Mouse (Mus musculus): ENCODE data around the gene D630039A03Rik. TPM values are rescaled to one million over a fixed set of nuclear protein-coding genes. Genes with fewer than 3 reads are reported as not detected.
"Not testable (repeated sequence)": the region's sequence is repeated elsewhere in the genome, so short reads cannot be mapped to it uniquely, and the experiment has no call there.

Gene D630039A03Rik
- polyA plus RNA-seq, 1 experiment from 2014 or later = 0.05 TPM

DNA sequence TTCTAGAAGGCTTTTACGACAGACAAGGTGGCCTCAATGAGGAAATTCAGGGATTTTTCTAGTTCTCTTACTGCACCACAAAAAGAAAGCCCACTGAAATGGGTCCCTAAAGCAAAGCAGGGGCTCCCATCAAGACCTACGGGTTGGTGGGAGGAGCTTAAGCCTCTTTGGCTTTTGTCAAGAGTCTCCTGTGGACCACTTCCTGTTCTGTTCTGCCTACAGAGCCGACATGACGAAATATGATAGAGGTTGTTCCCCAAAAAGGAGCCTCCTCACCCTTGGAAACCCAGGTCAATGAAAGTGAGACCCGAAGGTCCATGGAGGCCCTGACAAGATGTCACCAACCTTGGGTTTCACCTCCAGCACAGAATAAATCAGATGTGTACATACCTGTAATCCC lies 13.5 kb downstream of the D630039A03Rik start:
- no peaks in the 10 kb centered on the region for H3K36me3 ChIP-seq (replicated peaks)
- no peak overlapping the region for H3K4me2 ChIP-seq
- no peak overlapping the region for H3K4me3 ChIP-seq
- H3K9ac ChIP-seq = no peak overlapping the region
- no peak for ATAC-seq (replicated peaks)
- no peaks in the 10 kb centered on the region for H3K27me3 ChIP-seq (replicated peaks)
- 84% methylated on average over 5 of the region's 5 CpGs for WGBS
- 0 out of 2 replicates have a peak, but pooled peaks cover 5% of the 10 kb centered on the region for H3K4me1 ChIP-seq
- no peak overlapping the region for H3K27ac ChIP-seq
- no peaks in the 10 kb centered on the region for H3K9me3 ChIP-seq

GRCm38 (mm10) chr4:57901210-57901609 lies 14.9 kb downstream of the D630039A03Rik start:
- no peaks in the 10 kb centered on the region for H3K27me3 ChIP-seq (replicated peaks)
- no peak; the same call in 1 of the 2 replicates for ATAC-seq (replicated peaks)
- no peak overlapping the region for H3K4me2 ChIP-seq
- no peaks in the 10 kb centered on the region for H3K9me3 ChIP-seq
- no peaks in the 10 kb centered on the region for H3K36me3 ChIP-seq (replicated peaks)
- 16% methylated on average over 4 of the region's 4 CpGs for WGBS
- no peak overlapping the region for H3K4me3 ChIP-seq
- 0 out of 2 replicates have a peak, but pooled peaks cover 5% of the 10 kb centered on the region for H3K4me1 ChIP-seq
- no peak overlapping the region for H3K27ac ChIP-seq
- no peak overlapping the region for H3K9ac ChIP-seq

DNA sequence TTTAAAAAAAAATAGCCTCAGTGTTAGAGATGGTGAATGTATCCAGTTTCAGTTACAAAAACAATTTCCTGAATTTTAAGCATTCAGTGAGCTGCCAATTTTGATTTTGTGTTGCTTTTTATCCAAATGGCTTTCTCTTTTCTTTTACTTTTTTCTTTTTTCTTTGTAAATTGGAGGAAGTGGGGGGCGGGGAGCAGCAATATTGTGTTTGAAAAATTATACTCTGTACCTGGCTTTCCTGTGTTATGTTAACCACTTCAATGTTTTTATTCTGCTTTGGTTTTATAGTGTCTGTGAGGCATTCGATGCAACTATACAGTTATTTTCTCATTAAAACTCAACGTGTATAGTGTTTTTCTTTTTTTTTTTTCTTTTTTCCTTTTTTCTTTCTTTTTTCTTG lies 19.5 kb downstream of the D630039A03Rik start:
- Histone ChIP-seq H3K4me2 (no peak overlapping the region), H3K9me3 (no peaks in the 10 kb centered on the region), H3K4me1 (0 out of 2 replicates have a peak, but pooled peaks cover 4% of the 10 kb centered on the region), H3K27ac (no peak overlapping the region), H3K4me3 (no peak overlapping the region), H3K27me3 (replicated peaks) (no peaks in the 10 kb centered on the region), H3K9ac (no peak overlapping the region), H3K36me3 (replicated peaks) (no peaks in the 10 kb centered on the region)
- ATAC-seq (replicated peaks) = no peak
- 76% methylated on average over 3 of the region's 3 CpGs for WGBS

DNA sequence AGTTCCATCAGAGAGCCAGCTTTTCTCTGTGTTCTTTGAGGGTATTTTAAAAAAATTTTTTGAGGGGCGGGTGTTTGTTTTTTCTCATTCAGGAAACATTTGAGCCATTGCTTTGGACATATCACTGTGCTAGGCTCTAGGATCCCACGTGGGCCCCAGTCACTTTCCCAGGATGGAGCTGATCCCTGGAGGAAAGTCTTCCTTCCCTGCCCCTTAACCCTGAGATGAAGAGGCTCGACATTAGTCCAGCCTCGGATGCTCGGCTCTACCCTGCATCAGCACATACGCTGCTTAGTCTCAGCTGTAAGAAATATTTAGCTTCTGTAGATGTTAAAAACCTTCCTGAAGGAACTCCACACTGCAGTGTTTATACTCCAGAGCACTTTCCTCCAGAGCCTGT lies 20.2 kb downstream of the D630039A03Rik start:
- 57% methylated on average over 6 of the region's 6 CpGs for WGBS
- no peak overlapping the region for H3K9ac ChIP-seq
- no peak for ATAC-seq (replicated peaks)

GRCm38 (mm10) chr4:57895140-57895539 lies 21.0 kb downstream of the D630039A03Rik start:
- H3K4me2 ChIP-seq = no peak overlapping the region
- H3K27ac ChIP-seq = no peak overlapping the region
- H3K4me3 ChIP-seq = no peak overlapping the region
- WGBS = 19% methylated on average over 5 of the region's 5 CpGs
- ATAC-seq (replicated peaks) = no peak
- H3K36me3 ChIP-seq (replicated peaks) = no peaks in the 10 kb centered on the region
- H3K27me3 ChIP-seq (replicated peaks) = no peaks in the 10 kb centered on the region
- no peak overlapping the region for H3K9ac ChIP-seq
- no peaks in the 10 kb centered on the region for H3K9me3 ChIP-seq
- 0 out of 2 replicates have a peak, but pooled peaks cover 4% of the 10 kb centered on the region for H3K4me1 ChIP-seq

More for the DNA sequence above, 20.2 kb downstream of the D630039A03Rik start:
- Histone ChIP-seq H3K9me3 (no peaks in the 10 kb centered on the region), H3K36me3 (replicated peaks) (no peaks in the 10 kb centered on the region), H3K4me2 (no peak overlapping the region), H3K27me3 (replicated peaks) (no peaks in the 10 kb centered on the region), H3K4me1 (0 out of 2 replicates have a peak, but pooled peaks cover 4% of the 10 kb centered on the region), H3K4me3 (no peak overlapping the region), H3K27ac (no peak overlapping the region)

- 43% methylated on average over 10 of the region's 10 CpGs for WGBS
- no peak overlapping the region for H3K4me3 ChIP-seq
- H3K27me3 ChIP-seq (replicated peaks) = no peaks in the 10 kb centered on the region
- no peak overlapping the region for H3K4me2 ChIP-seq
- H3K9me3 ChIP-seq = no peaks in the 10 kb centered on the region
- H3K36me3 ChIP-seq (replicated peaks) = no peaks in the 10 kb centered on the region
- H3K27ac ChIP-seq = no peak overlapping the region
- H3K4me1 ChIP-seq = 0 out of 2 replicates have a peak, but pooled peaks cover 4% of the 10 kb centered on the region
- H3K9ac ChIP-seq = no peak overlapping the region
- ATAC-seq (replicated peaks) = peak; percentile 82
Measured at GRCm38 (mm10) chr4:57892001-57892586, 24.0 kb downstream of the D630039A03Rik start.

- 84% methylated on average over 8 of the region's 8 CpGs for WGBS
- H3K9ac ChIP-seq = no peak overlapping the region
- 0 out of 2 replicates have a peak, but pooled peaks cover 4% of the 10 kb centered on the region for H3K4me1 ChIP-seq
- H3K4me3 ChIP-seq = no peak overlapping the region
- no peak overlapping the region for H3K27ac ChIP-seq
- no peak for ATAC-seq (replicated peaks)
- H3K4me2 ChIP-seq = no peak overlapping the region
- H3K27me3 ChIP-seq (replicated peaks) = no peaks in the 10 kb centered on the region
- H3K36me3 ChIP-seq (replicated peaks) = no peaks in the 10 kb centered on the region
- H3K9me3 ChIP-seq = no peaks in the 10 kb centered on the region
Measured at GRCm38 (mm10) chr4:57889773-57890172, 26.3 kb downstream of the D630039A03Rik start.

DNA sequence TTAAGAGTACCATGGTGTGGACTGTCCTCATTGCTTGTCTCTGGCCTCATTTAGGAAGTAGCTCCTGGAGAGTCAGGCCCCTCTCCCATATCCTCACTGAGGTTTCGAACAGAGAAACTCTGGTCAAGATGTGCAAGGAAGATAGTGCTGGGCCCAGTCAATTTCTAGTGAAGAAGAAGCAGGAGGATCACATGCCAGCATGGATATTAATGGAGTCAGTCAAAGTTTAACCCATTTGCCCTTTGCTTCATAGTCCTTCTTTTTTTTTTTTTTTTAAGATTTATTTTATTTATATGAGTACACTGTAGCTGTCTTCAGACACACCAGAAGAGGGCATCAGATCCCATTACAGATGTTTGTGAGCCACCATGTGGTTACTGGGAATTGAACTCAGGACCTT lies 27.1 kb downstream of the D630039A03Rik start:
- ATAC-seq (replicated peaks); H3K4me1 ChIP-seq; H3K9me3 ChIP-seq; H3K4me2 ChIP-seq; H3K36me3 ChIP-seq (replicated peaks); H3K27ac ChIP-seq; H3K27me3 ChIP-seq (replicated peaks); H3K9ac ChIP-seq; H3K4me3 ChIP-seq: not testable (repeated sequence)
- WGBS = 97% methylated on average over 1 of the region's 1 CpGs

GRCm38 (mm10) chr4:57888246-57888645 lies 27.9 kb downstream of the D630039A03Rik start:
- 0 out of 2 replicates have a peak, but pooled peaks cover 4% of the 10 kb centered on the region for H3K4me1 ChIP-seq

GRCm38 (mm10) chr4:57886888-57887230 lies 29.2 kb downstream of the D630039A03Rik start:
- no peak for ATAC-seq (replicated peaks)
- WGBS = 94% methylated on average over 3 of the region's 3 CpGs
- no peaks in the 10 kb centered on the region for H3K36me3 ChIP-seq (replicated peaks)
- no peaks in the 10 kb centered on the region for H3K27me3 ChIP-seq (replicated peaks)
- no peak overlapping the region for H3K4me3 ChIP-seq
- H3K27ac ChIP-seq = no peak overlapping the region
- H3K9me3 ChIP-seq = no peaks in the 10 kb centered on the region
- no peak overlapping the region for H3K4me2 ChIP-seq
- 0 out of 2 replicates have a peak, but pooled peaks cover 4% of the 10 kb centered on the region for H3K4me1 ChIP-seq
- H3K9ac ChIP-seq = no peak overlapping the region

More at GRCm38 (mm10) chr4:57888246-57888645, 27.9 kb downstream of the D630039A03Rik start:
- no peak for ATAC-seq (replicated peaks)
- H3K9me3 ChIP-seq = no peaks in the 10 kb centered on the region
- H3K9ac ChIP-seq = no peak overlapping the region
- no peak overlapping the region for H3K4me3 ChIP-seq
- WGBS = 91% methylated on average over 2 of the region's 2 CpGs
- H3K27ac ChIP-seq = no peak overlapping the region
- no peak overlapping the region for H3K4me2 ChIP-seq
- H3K27me3 ChIP-seq (replicated peaks) = no peaks in the 10 kb centered on the region
- no peaks in the 10 kb centered on the region for H3K36me3 ChIP-seq (replicated peaks)

- Histone ChIP-seq H3K9ac (no peak overlapping the region), H3K27me3 (replicated peaks) (no peaks in the 10 kb centered on the region), H3K9me3 (no peaks in the 10 kb centered on the region), H3K4me2 (no peak overlapping the region), H3K27ac (no peak overlapping the region), H3K4me1 (0 out of 2 replicates have a peak, but pooled peaks cover 4% of the 10 kb centered on the region), H3K36me3 (replicated peaks) (no peaks in the 10 kb centered on the region), H3K4me3 (no peak overlapping the region)
- 55% methylated on average over 11 of the region's 11 CpGs for WGBS
- no peak; the same call in 1 of the 2 replicates for ATAC-seq (replicated peaks)
Measured at GRCm38 (mm10) chr4:57886066-57886887, 29.8 kb downstream of the D630039A03Rik start.

DNA sequence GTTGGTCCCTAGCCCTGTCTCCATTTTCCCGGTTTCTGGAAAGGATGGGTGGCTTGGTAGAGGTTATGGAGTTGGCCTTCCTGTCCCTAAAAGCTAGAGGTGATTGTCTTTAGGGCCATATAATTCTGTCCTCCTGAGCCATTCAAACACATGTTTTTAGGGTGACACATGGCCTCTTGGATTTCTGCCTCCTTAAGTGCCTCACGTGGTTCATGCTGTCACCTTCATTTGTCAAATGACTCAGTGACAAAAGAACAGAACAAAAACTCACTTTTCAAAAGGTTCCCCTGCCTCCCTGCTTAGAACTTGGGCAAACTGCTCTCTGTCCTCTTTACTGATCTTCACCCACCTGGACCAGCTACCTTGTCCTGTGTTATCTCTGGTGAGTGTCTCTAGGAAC lies 30.9 kb downstream of the D630039A03Rik start:
- Histone ChIP-seq H3K9me3 (no peaks in the 10 kb centered on the region), H3K27me3 (replicated peaks) (no peaks in the 10 kb centered on the region), H3K4me1 (0 out of 2 replicates have a peak, but pooled peaks cover 4% of the 10 kb centered on the region), H3K27ac (no peak overlapping the region), H3K4me2 (no peak overlapping the region), H3K4me3 (no peak overlapping the region), H3K9ac (no peak overlapping the region), H3K36me3 (replicated peaks) (no peaks in the 10 kb centered on the region)
- WGBS = 72% methylated on average over 2 of the region's 2 CpGs
- ATAC-seq (replicated peaks) = no peak

Data from midbrain, embryonic 15.5 days (tissue).